Mouse (Mus musculus): ENCODE data around the gene Gm42688. TPM values are rescaled to one million over a fixed set of nuclear protein-coding genes. Genes with fewer than 3 reads are reported as not detected.

Gm42688 gene
- total and polyA plus RNA-seq, 3 experiments: 1.2 to 1.6 (median 1.3) TPM

DNA sequence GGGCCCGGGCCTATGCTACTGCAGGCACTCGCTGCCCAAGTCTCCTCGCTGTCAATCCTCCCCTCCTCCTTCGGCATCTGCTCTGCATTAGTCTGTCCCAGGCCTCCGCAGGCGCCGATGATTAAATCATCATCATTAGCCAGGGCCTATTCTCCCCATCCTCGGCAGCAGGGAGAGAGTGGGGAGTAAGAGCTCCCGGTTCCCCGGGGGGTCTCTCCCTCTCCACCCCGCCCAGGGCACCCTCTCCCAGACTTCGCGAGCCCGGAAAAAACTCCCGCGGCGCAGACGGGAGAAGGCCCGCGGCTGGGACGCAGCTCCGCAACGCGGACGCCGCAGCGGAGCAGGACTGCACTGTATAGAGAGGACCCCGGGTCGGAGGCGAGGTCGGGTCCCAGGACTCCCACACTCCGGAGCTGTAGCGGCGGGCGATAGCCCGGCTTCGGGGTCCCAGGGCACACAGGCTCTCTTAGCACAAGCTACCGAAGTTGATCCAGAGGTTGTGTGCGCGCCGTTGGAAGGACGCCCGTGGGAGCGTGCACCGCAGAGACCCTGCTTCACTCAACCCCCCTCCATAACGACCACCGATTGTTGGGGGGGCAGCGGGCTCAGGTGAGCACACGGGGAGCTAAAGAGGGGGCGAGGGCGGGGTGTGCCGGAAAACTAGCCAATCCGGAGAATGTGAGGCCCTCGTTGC lies 23.6 kb upstream of the Gm42688 start, which contains the start of gene Pcgf1:
Pcgf1 (plus strand) TSS at position 240 of the 694 bp plus-strand sequence.
- dilution Hi-C loops (cut with MboI; ENCODE audit: extremely low pct_ligation_motif_present, extremely low pct_unique_long_range_greater_than_20kb, low sequenced_read_pairs) (no loop called here), in situ Hi-C loops (cut with MboI; ENCODE audit: low pct_ligation_motif_present, low pct_unique_long_range_greater_than_20kb, low sequenced_read_pairs) (no loop called here)
- Histone ChIP-seq H3K27me3 (replicated peaks) (peaks cover 3% of the 10 kb centered on the region), H3K9ac (ENCODE audit: insufficient read depth, low read depth) (peak within 1 kb of the TSS; percentile 81), H3K9me3 (replicated peaks; ENCODE audit: low read length) (no peaks in the 10 kb centered on the region), H3K4me3 (replicated peaks in 1 of 3; ENCODE audit: low read depth in 2 of 3, low read length in 2 of 3, poor library complexity in 1 of 3) (peak within 1 kb of the TSS; percentile 84 to 89 (median 84)), H3K27ac (ENCODE audit: insufficient read depth, low read depth) (peak within 1 kb of the TSS; percentile 87), H3K4me2 (ENCODE audit: insufficient read depth, low read depth, poor library complexity, severe bottlenecking) (peak within 1 kb of the TSS; percentile 68), H3K79me2 (replicated peaks; ENCODE audit: control insufficient read depth, extremely low read depth, insufficient read depth, poor library complexity, severe bottlenecking) (no peaks in the 10 kb centered on the region), H3K36me3 (replicated peaks in 1 of 2; ENCODE audit: control insufficient read depth in 1 of 2, insufficient read depth in 1 of 2, low read length in 1 of 2) (peaks cover 11 to 29% of the 10 kb centered on the region in 2 experiments), H3K4me1 (ENCODE audit: control insufficient read depth in 1 of 2, insufficient read depth in 2 of 2) (peaks cover 3 to 19% of the 10 kb centered on the region in 2 experiments; a peak in 3 of 4 replicates)
- no peak for TF ChIP-seq POLR2AphosphoS2 (IDR thresholded peaks at IDR 0.05; ENCODE audit: low read depth, low read length)
- TF ChIP-seq POLR2A (IDR thresholded peaks at IDR 0.05; ENCODE audit: low read depth, low read length): no peak
- TF ChIP-seq ZKSCAN1 (IDR thresholded peaks at IDR 0.05; ENCODE audit: borderline replicate concordance, low read depth, low read length): no peak
- TF ChIP-seq BHLHE40 (IDR thresholded peaks at IDR 0.05; ENCODE audit: low read depth, low read length): peak; percentile 43
- no peak for TF ChIP-seq MEF2A (IDR thresholded peaks at IDR 0.05; ENCODE audit: borderline replicate concordance, low read depth, low read length)
- peak; percentile 95; the same call in 1 of the 2 replicates for TF ChIP-seq MXI1 (IDR thresholded peaks at IDR 0.05; ENCODE audit: low read depth, low read length)
- no peak for TF ChIP-seq ZNF384 (IDR thresholded peaks at IDR 0.05; ENCODE audit: low read depth, low read length)
- TF ChIP-seq EP300 (IDR thresholded peaks at IDR 0.05; ENCODE audit: low read length): no peak
- peak; percentile 12; the same call in 1 of the 2 replicates for TF ChIP-seq TCF12 (IDR thresholded peaks at IDR 0.05; ENCODE audit: low read depth, low read length)
- TF ChIP-seq NRF1 (IDR thresholded peaks at IDR 0.05; ENCODE audit: low read depth, low read length): no peak
- no peak for TF ChIP-seq JUND (conservative IDR thresholded peaks at IDR 0.05; ENCODE audit: low read depth, low read length)
- no peak for TF ChIP-seq KAT2A (IDR thresholded peaks at IDR 0.05; ENCODE audit: insufficient replicate concordance, low read length)
- TF ChIP-seq USF1 (IDR thresholded peaks at IDR 0.05; ENCODE audit: low read depth, low read length): no peak
- TF ChIP-seq MAZ (IDR thresholded peaks at IDR 0.05; ENCODE audit: low read depth, low read length): peak; percentile 62; the same call in 1 of the 2 replicates
- no peak for TF ChIP-seq TBP (conservative IDR thresholded peaks at IDR 0.05; ENCODE audit: low read depth, low read length)
- TF ChIP-seq MAX (IDR thresholded peaks at IDR 0.05; ENCODE audit: low read length): no peak
- no peak for TF ChIP-seq MAFK (IDR thresholded peaks at IDR 0.05; ENCODE audit: insufficient replicate concordance, low read length)
- no peak for TF ChIP-seq RAD21 (IDR thresholded peaks at IDR 0.05; ENCODE audit: low read depth, low read length)
- DNase-seq (ENCODE audit: extremely low read depth): peak; percentile 41

DNA sequence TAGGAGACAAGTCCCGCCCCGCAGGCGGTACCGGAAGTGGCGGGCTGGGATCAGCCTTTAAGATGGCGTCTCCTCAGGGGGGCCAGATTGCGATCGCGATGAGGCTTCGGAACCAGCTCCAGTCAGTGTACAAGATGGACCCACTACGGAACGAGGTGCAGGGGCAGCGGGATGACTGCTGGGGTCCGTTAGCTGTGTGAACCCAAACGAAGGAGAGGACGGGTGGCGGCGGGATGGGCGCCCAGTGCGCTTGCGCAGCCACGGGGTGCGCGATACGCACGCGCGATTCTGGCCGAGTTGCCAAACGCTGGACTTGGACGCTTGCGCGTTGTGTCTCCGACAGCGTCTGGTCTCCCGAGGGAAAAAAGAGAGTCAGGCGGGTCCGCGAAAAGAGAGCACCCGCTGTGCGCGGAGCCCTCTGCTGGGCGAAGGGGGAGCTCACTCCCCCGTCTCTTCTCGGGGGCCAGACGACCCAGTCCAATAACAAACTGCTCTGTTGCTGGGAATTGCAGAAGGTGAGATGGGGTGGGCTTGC lies 23.0 kb upstream of the Gm42688 start:
- peak overlapping the region; percentile 59 for H3K9ac ChIP-seq (ENCODE audit: insufficient read depth, low read depth)
- H3K4me2 ChIP-seq (ENCODE audit: insufficient read depth, low read depth, poor library complexity, severe bottlenecking): peak overlapping the region; percentile 68
- peak overlapping the region; percentile 87 for H3K27ac ChIP-seq (ENCODE audit: insufficient read depth, low read depth)
- no peaks in the 10 kb centered on the region for H3K9me3 ChIP-seq (replicated peaks; ENCODE audit: low read length)
- H3K4me3 ChIP-seq (replicated peaks in 1 of 3; ENCODE audit: low read depth in 2 of 3, low read length in 2 of 3, poor library complexity in 1 of 3): peak overlapping the region; percentile 84 to 89 (median 84)
- peaks cover 11 to 34% of the 10 kb centered on the region in 2 experiments for H3K36me3 ChIP-seq (replicated peaks in 1 of 2; ENCODE audit: control insufficient read depth in 1 of 2, insufficient read depth in 1 of 2, low read length in 1 of 2)
- peak; percentile 97 for DNase-seq (ENCODE audit: extremely low read depth)
- dilution Hi-C loops (cut with MboI; ENCODE audit: extremely low pct_ligation_motif_present, extremely low pct_unique_long_range_greater_than_20kb, low sequenced_read_pairs): no loop called here
- peaks cover 3% of the 10 kb centered on the region for H3K27me3 ChIP-seq (replicated peaks)
- H3K4me1 ChIP-seq (ENCODE audit: control insufficient read depth in 1 of 2, insufficient read depth in 2 of 2): peaks cover 3 to 19% of the 10 kb centered on the region in 2 experiments; a peak in 3 of 4 replicates
- in situ Hi-C loops (cut with MboI; ENCODE audit: low pct_ligation_motif_present, low pct_unique_long_range_greater_than_20kb, low sequenced_read_pairs): no loop called here
- H3K79me2 ChIP-seq (replicated peaks; ENCODE audit: control insufficient read depth, extremely low read depth, insufficient read depth, poor library complexity, severe bottlenecking): no peaks in the 10 kb centered on the region
- no peak for TF ChIP-seq USF2 (conservative IDR thresholded peaks at IDR 0.05; ENCODE audit: low read depth, low read length)
- peak; percentile 13 for TF ChIP-seq SIN3A (IDR thresholded peaks at IDR 0.05; ENCODE audit: low read length)
- TF ChIP-seq E2F4 (IDR thresholded peaks at IDR 0.05; ENCODE audit: insufficient replicate concordance, low read depth, low read length): no peak; the same call in 1 of the 2 replicates
- TF ChIP-seq MYC (IDR thresholded peaks at IDR 0.05; ENCODE audit: low read depth, low read length): 0 out of 2 replicates have a peak, but pooled peaks have one; percentile 22
- TF ChIP-seq RAD21 (IDR thresholded peaks at IDR 0.05; ENCODE audit: low read depth, low read length): peak; percentile 55
- TF ChIP-seq SMC3 (IDR thresholded peaks at IDR 0.05; ENCODE audit: low read depth, low read length): peak; percentile 84
- peak; percentile 94 for TF ChIP-seq ELF1 (IDR thresholded peaks at IDR 0.05; ENCODE audit: low read depth, low read length)
- no peak for TF ChIP-seq POLR2AphosphoS2 (IDR thresholded peaks at IDR 0.05; ENCODE audit: low read depth, low read length)
- peak; percentile 66; the same call in 1 of the 2 replicates for TF ChIP-seq HCFC1 (IDR thresholded peaks at IDR 0.05; ENCODE audit: low read depth, low read length)
- 0 out of 2 replicates have a peak, but pooled peaks have one; percentile 17 for TF ChIP-seq MAX (IDR thresholded peaks at IDR 0.05; ENCODE audit: low read length)
- peak; percentile 66 for TF ChIP-seq POLR2A (IDR thresholded peaks at IDR 0.05; ENCODE audit: low read depth, low read length)
- TF ChIP-seq ZMIZ1 (IDR thresholded peaks at IDR 0.05; ENCODE audit: low read depth, low read length): no peak
- 0 out of 2 replicates have a peak, but pooled peaks have one; percentile 42 for TF ChIP-seq KAT2A (IDR thresholded peaks at IDR 0.05; ENCODE audit: insufficient replicate concordance, low read length)
- TF ChIP-seq GABPA (IDR thresholded peaks at IDR 0.05; ENCODE audit: insufficient replicate concordance, low read depth, low read length): no peak
- no peak for TF ChIP-seq PAX5 (IDR thresholded peaks at IDR 0.05; ENCODE audit: low read length)
- peak in 1 of 2 experiments; percentile 82; a peak in 2 of 4 replicates for TF ChIP-seq CTCF (conservative IDR thresholded peaks at IDR 0.05 in 1 of 2, IDR thresholded peaks at IDR 0.05 in 1 of 2; ENCODE audit: low read depth in 2 of 2, low read length in 2 of 2)
- no peak for TF ChIP-seq TBP (conservative IDR thresholded peaks at IDR 0.05; ENCODE audit: low read depth, low read length)
- TF ChIP-seq MAZ (IDR thresholded peaks at IDR 0.05; ENCODE audit: low read depth, low read length): no peak; the same call in 1 of the 2 replicates
